Mouse (Mus musculus) E14TG2a.4 (cell line): ENCODE data around the gene Tfap4.

ENCODE experiments used
- CTCF ChIP-seq: conservative IDR thresholded peaks from 2 replicates; pipeline ENCODE4 v1.5.1; 2014; ENCODE audit warnings: low read length
- NANOG ChIP-seq: IDR thresholded peaks from 2 replicates; pipeline ENCODE4 v1.6.1; 2014; ENCODE audit warnings: borderline replicate concordance, low read length, mixed read lengths

DNA sequence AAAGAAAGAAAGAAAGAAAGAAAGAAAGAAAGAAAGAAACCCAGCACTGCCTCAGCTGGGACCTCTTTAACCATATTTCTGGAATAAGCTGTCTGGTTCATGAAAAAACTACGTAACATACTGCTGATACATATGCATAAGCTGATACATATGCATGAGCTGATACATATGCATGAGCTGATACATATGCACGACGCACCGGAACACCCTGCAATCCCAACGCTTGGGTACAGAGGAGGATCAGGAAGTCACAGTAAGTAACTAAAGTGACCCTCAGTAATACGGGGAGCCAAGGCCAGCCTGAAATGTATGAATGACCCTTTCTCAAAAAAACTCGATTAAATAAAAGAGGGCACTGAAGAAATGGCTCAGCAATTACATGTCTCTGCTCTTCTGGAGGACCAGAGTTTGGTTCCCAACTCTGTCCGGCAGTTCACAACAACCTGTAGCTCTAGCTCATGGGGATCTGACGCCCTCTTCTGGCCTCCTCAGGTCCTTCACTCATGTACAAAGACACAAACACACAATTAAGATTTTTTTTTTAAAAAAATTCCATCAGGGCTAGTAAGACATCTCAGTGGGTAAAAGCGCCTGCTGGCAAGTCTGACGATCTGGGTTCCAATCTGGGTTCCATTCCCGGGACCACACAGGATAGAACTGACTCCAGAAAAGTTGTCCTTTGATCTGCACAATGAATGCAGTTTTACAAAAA, 19.4 kb downstream of the Tfap4 start:
- TF ChIP-seq CTCF (peak; percentile 45), NANOG (no peak)
